Mouse (Mus musculus) liver, postnatal 0 days (tissue): ENCODE data around the gene Itpr2.

Experiments
- CTCF ChIP-seq: sonication (generic); IDR thresholded peaks from 2 replicates; pipeline ENCODE4 v1.5.1; 2016; ENCODE audit warnings: antibody characterized with exemption, low read depth
- EP300 ChIP-seq: IDR thresholded peaks from 2 replicates; pipeline ENCODE4 v1.6.1; 2016; ENCODE audit warnings: antibody characterized with exemption, low read depth, mild to moderate bottlenecking

DNA sequence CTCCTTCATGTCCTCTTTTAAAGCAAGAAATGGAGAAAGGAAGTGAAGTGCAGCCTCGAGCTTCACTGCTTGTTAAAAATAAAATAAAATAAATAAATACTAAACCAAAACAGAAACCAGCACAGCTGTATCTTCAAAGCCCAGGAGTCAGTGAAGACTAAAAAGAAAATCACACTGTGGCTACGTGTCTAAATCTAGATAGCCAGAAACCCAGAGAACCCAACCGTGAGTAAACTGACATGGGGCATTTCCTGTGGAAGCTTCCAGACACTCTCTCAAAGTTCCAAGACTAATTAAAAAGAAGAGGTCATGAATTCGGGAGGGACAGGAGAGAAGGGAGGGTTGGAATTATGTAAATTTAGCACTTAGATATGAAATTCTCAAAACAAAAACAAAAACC is 15.9 kb downstream of the Itpr2 start:
- TF ChIP-seq CTCF, result no peak
- TF ChIP-seq EP300, result no peak
